Mouse (Mus musculus) neural tube, embryonic 14.5 days (tissue): Measurements from ENCODE around the gene Timeless. TPM values are rescaled to one million over a fixed set of nuclear protein-coding genes. Genes with fewer than 3 reads are reported as not detected.

Experiments
- ATAC-seq: fragments of 200-750 bp; cut with Nextera tagmentation; 2 replicates; pipeline ENCODE4 v1.8.0; 2017; ENCODE audit warnings: low read depth, mild to moderate bottlenecking, moderate TSS enrichment, moderate library complexity
- H3K27ac ChIP-seq: fragments of 300-500 bp; sonication (generic); 2 replicates; pipeline ENCODE4 v1.5.1; 2014; ENCODE audit warnings: low read depth, mild to moderate bottlenecking, control low read depth, low read length, moderate library complexity, mixed read lengths
- H3K27me3 ChIP-seq: fragments of 300-500 bp; sonication (generic); 2 replicates; pipeline ENCODE4 v1.6.1; 2014; ENCODE audit warnings: low read length; ENCODE audit not compliant: control insufficient read depth, insufficient read depth
- H3K36me3 ChIP-seq: fragments of 300-500 bp; sonication (generic); 2 replicates; pipeline ENCODE4 v1.6.1; 2014; ENCODE audit warnings: low read length, mixed read lengths; ENCODE audit not compliant: control insufficient read depth, insufficient read depth
- H3K4me1 ChIP-seq: fragments of 300-500 bp; sonication (generic); 2 replicates; pipeline ENCODE4 v1.6.1; 2014; ENCODE audit warnings: low read length; ENCODE audit not compliant: control insufficient read depth, insufficient read depth
- H3K4me2 ChIP-seq: fragments of 300-500 bp; sonication (generic); 2 replicates; pipeline ENCODE4 v1.6.1; 2014; ENCODE audit warnings: mild to moderate bottlenecking, low read depth, low read length, control low read depth
- H3K4me3 ChIP-seq: fragments of 300-500 bp; sonication (generic); 2 replicates; pipeline ENCODE4 v1.5.1; 2014; ENCODE audit warnings: low read depth, low read length, control low read depth, mixed read lengths
- H3K9ac ChIP-seq: fragments of 300-500 bp; sonication (generic); replicated peaks from 2 replicates; pipeline ENCODE4 v1.6.1; 2014; ENCODE audit warnings: low read depth, mild to moderate bottlenecking, control low read depth, low read length, mixed read lengths
- H3K9me3 ChIP-seq: fragments of 300-500 bp; sonication (generic); 2 replicates; pipeline ENCODE4 v1.6.1; 2016; ENCODE audit warnings: low read length; ENCODE audit not compliant: control insufficient read depth
- WGBS: fragments of 180-500 bp; shearing (Covaris S2); extraction: QIAGEN DNeasy Blood & Tissue Kit; methylation state at CpG from one replicate; pipeline ENCODE4 v1.1.7; 2014; 5-methylcytosine and 5-hydroxymethylcytosine counted together
- polyA plus RNA-seq: library from polyadenylated mRNA; unstranded; fragments of >200 nt; fragmentation: Nextera tagmentation; extraction: Ambion mirVana; gene quantifications from 2 replicates; pipeline ENCODE4 v1.2.1, GENCODE M21; 2014

Timeless gene
- polyA plus RNA-seq, 1 experiment from 2014 or later: 14.6 TPM

- Histone ChIP-seq H3K36me3 (peaks cover 4% of the 10 kb centered on the region), H3K4me1 (no peaks in the 10 kb centered on the region), H3K27me3 (no peaks in the 10 kb centered on the region), H3K4me3 (no peak overlapping the region), H3K4me2 (no peak overlapping the region), H3K9ac (no peak overlapping the region), H3K9me3 (no peaks in the 10 kb centered on the region), H3K27ac (no peak overlapping the region)
- WGBS: 94% methylated on average over 4 of the region's 4 CpGs
- ATAC-seq: no peak
These were observed 7.3 kb downstream of the Timeless start for GRCm38 (mm10) chr10:128239140-128239539.

- no peak overlapping the region for H3K27ac ChIP-seq
- peaks cover 12% of the 10 kb centered on the region for H3K36me3 ChIP-seq
- H3K4me1 ChIP-seq: no peaks in the 10 kb centered on the region
- ATAC-seq: no peak
- H3K4me2 ChIP-seq: no peak overlapping the region
- H3K27me3 ChIP-seq: no peaks in the 10 kb centered on the region
- WGBS: 96% methylated on average over 18 of the region's 18 CpGs
- no peaks in the 10 kb centered on the region for H3K9me3 ChIP-seq
- no peak overlapping the region for H3K9ac ChIP-seq
- no peak overlapping the region for H3K4me3 ChIP-seq
These were observed 8.3 kb downstream of the Timeless start for GRCm38 (mm10) chr10:128240131-128240530.

- ATAC-seq: no peak
- Histone ChIP-seq H3K4me3 (no peak overlapping the region), H3K4me2 (no peak overlapping the region), H3K27me3 (no peaks in the 10 kb centered on the region), H3K4me1 (no peaks in the 10 kb centered on the region), H3K36me3 (peaks cover 22% of the 10 kb centered on the region), H3K9me3 (no peaks in the 10 kb centered on the region), H3K9ac (no peak overlapping the region), H3K27ac (no peak overlapping the region)
- 95% methylated on average over 8 of the region's 8 CpGs for WGBS
These were observed 11.4 kb downstream of the Timeless start for GRCm38 (mm10) chr10:128243252-128243651.

- no peak overlapping the region for H3K4me2 ChIP-seq
- no peak overlapping the region for H3K9ac ChIP-seq
- no peaks in the 10 kb centered on the region for H3K4me1 ChIP-seq
- WGBS: 93% methylated on average over 15 of the region's 15 CpGs
- no peak overlapping the region for H3K4me3 ChIP-seq
- H3K27me3 ChIP-seq: no peaks in the 10 kb centered on the region
- ATAC-seq: no peak
- H3K27ac ChIP-seq: no peak overlapping the region
- no peaks in the 10 kb centered on the region for H3K9me3 ChIP-seq
- peaks cover 26% of the 10 kb centered on the region for H3K36me3 ChIP-seq
These were observed 12.3 kb downstream of the Timeless start for GRCm38 (mm10) chr10:128244121-128244520.

- WGBS: 78% methylated on average over 17 of the region's 17 CpGs
- H3K27me3 ChIP-seq: no peaks in the 10 kb centered on the region
- H3K4me3 ChIP-seq: no peak overlapping the region
- H3K9ac ChIP-seq: no peak overlapping the region
- no peak overlapping the region for H3K27ac ChIP-seq
- no peak overlapping the region for H3K4me2 ChIP-seq
- H3K4me1 ChIP-seq: no peaks in the 10 kb centered on the region
- H3K9me3 ChIP-seq: no peaks in the 10 kb centered on the region
- no peak for ATAC-seq
- H3K36me3 ChIP-seq: peaks cover 42% of the 10 kb centered on the region
These were observed 15.3 kb downstream of the Timeless start for GRCm38 (mm10) chr10:128247020-128247732.

- H3K4me1 ChIP-seq: no peaks in the 10 kb centered on the region
- H3K9me3 ChIP-seq: no peaks in the 10 kb centered on the region
- no peaks in the 10 kb centered on the region for H3K27me3 ChIP-seq
- 94% methylated on average over 12 of the region's 13 CpGs for WGBS
- H3K4me2 ChIP-seq: no peak overlapping the region
- peaks cover 29% of the 10 kb centered on the region for H3K36me3 ChIP-seq
- no peak overlapping the region for H3K27ac ChIP-seq
- no peak overlapping the region for H3K9ac ChIP-seq
- no peak for ATAC-seq
- no peak overlapping the region for H3K4me3 ChIP-seq
These were observed 18.7 kb downstream of the Timeless start for GRCm38 (mm10) chr10:128250565-128250964.

- H3K27ac ChIP-seq: no peak within 1 kb of the TSS
- no peaks in the 10 kb centered on the region for H3K27me3 ChIP-seq
- peaks cover 16% of the 10 kb centered on the region for H3K36me3 ChIP-seq
- no peaks in the 10 kb centered on the region for H3K4me1 ChIP-seq
- H3K9me3 ChIP-seq: no peaks in the 10 kb centered on the region
- H3K4me3 ChIP-seq: no peak within 1 kb of the TSS
- H3K9ac ChIP-seq: no peak within 1 kb of the TSS
- no peak within 1 kb of the TSS for H3K4me2 ChIP-seq
- ATAC-seq: no peak
- 90% methylated on average over 4 of the region's 4 CpGs for WGBS
These were observed 21.9 kb downstream of the Timeless start, which contains the start of gene Apon for GRCm38 (mm10) chr10:128253677-128254255. TSS of gene Apon (plus strand) at chr10:128254096.

GRCm38 (mm10) chr10:128255925-128256324 lies 24.1 kb downstream of the Timeless start:
- H3K27me3 ChIP-seq: no peaks in the 10 kb centered on the region
- 89% methylated on average over 8 of the region's 8 CpGs for WGBS
- no peak overlapping the region for H3K4me2 ChIP-seq
- 0 out of 2 replicates have a peak, but pooled peaks cover 4% of the 10 kb centered on the region for H3K36me3 ChIP-seq
- H3K9ac ChIP-seq: no peak overlapping the region
- H3K9me3 ChIP-seq: no peaks in the 10 kb centered on the region
- H3K4me3 ChIP-seq: no peak overlapping the region
- no peak overlapping the region for H3K27ac ChIP-seq
- ATAC-seq: no peak
- H3K4me1 ChIP-seq: no peaks in the 10 kb centered on the region

- H3K9me3 ChIP-seq: no peaks in the 10 kb centered on the region
- no peaks in the 10 kb centered on the region for H3K4me1 ChIP-seq
- WGBS: 73% methylated on average over 8 of the region's 8 CpGs
These were observed 24.5 kb downstream of the Timeless start for GRCm38 (mm10) chr10:128256328-128256727.

More at GRCm38 (mm10) chr10:128256328-128256727, 24.5 kb downstream of the Timeless start:
- Histone ChIP-seq H3K27me3 (no peaks in the 10 kb centered on the region), H3K4me3 (no peak overlapping the region), H3K4me2 (no peak overlapping the region), H3K9ac (no peak overlapping the region), H3K27ac (no peak overlapping the region), H3K36me3 (0 out of 2 replicates have a peak, but pooled peaks cover 4% of the 10 kb centered on the region)
- ATAC-seq: no peak
